ENCODE assay signal across 7 mouse cellular contexts in genomic region chr4:129585773-129586172, GRCm38 (mm10). TPM values are rescaled to one million over a fixed set of nuclear protein-coding genes. Genes with fewer than 3 reads are reported as not detected.
DNase-seq lines count a peak whose midpoint lies in the region; ATAC-seq and TF ChIP-seq lines count a peak whose summit lies in the region.

No protein-coding gene starts in this region.

- in situ Hi-C loops in ES-E14 (cut with MboI; ENCODE audit: low sequenced_read_pairs in 2 of 2, unreplicated experiment in 2 of 2) = no loop called here

- H3K4me3 ChIP-seq in hindbrain, embryonic 13.5 days = no peak overlapping the region
- no peak overlapping the region for H3K4me3 ChIP-seq in hindbrain, embryonic 11.5 days (ENCODE audit: low read depth, low read length)
- H3K4me3 ChIP-seq in ES-E14 (ENCODE audit: insufficient read depth in 1 of 2, low read depth in 1 of 2, low read length in 2 of 2, poor library complexity in 1 of 2, severe bottlenecking in 1 of 2) = no peak overlapping the region
- no peak overlapping the region; the same call in 1 of the 2 replicates for H3K4me3 ChIP-seq in embryonic facial prominence, embryonic 12.5 days
- peak overlapping the region; percentile 55 for H3K4me3 ChIP-seq in liver, embryonic 11.5 days (ENCODE audit: low read depth, low read length)

- DNase-seq in hindbrain, embryonic 11.5 days (ENCODE audit: low spot score) = no peak
- no peak for DNase-seq in ES-E14 (ENCODE audit: low read depth, low spot score)
- no peak for DNase-seq in liver, embryonic 11.5 days (ENCODE audit: low spot score)
- DNase-seq in gastrocnemius, adult 8-10 months (ENCODE audit: low spot score in 2 of 2) = no peak
- no peak for DNase-seq in frontal cortex, postnatal 10 days (ENCODE audit: low spot score in 2 of 2)

- 0 out of 2 replicates have a peak overlapping the region, but pooled peaks have one; percentile 52 for H3K4me2 ChIP-seq in hindbrain, embryonic 13.5 days
- H3K4me2 ChIP-seq in hindbrain, embryonic 11.5 days (replicated peaks; ENCODE audit: low read depth, low read length) = no peak overlapping the region
- peak overlapping the region; percentile 70 for H3K4me2 ChIP-seq in embryonic facial prominence, embryonic 12.5 days (replicated peaks)
- peak overlapping the region; percentile 74 for H3K4me2 ChIP-seq in liver, embryonic 11.5 days

- WGBS in hindbrain, embryonic 13.5 days = 84% methylated on average over 9 of the region's 9 CpGs
- 77% methylated on average over 9 of the region's 9 CpGs for WGBS in hindbrain, embryonic 11.5 days
- 78% methylated on average over 9 of the region's 9 CpGs for WGBS in embryonic facial prominence, embryonic 12.5 days
- 65% methylated on average over 9 of the region's 9 CpGs for WGBS in liver, embryonic 11.5 days

- peaks cover 9% of the 10 kb centered on the region for H3K36me3 ChIP-seq in hindbrain, embryonic 13.5 days
- H3K36me3 ChIP-seq in hindbrain, embryonic 11.5 days (ENCODE audit: control insufficient read depth, insufficient read depth, low read length) = no peaks in the 10 kb centered on the region
- H3K36me3 ChIP-seq in ES-E14 (ENCODE audit: control insufficient read depth, insufficient read depth, low read length, poor library complexity, severe bottlenecking) = no peaks in the 10 kb centered on the region
- peaks cover 7% of the 10 kb centered on the region for H3K36me3 ChIP-seq in embryonic facial prominence, embryonic 12.5 days
- peaks cover under 1% of the 10 kb centered on the region for H3K36me3 ChIP-seq in liver, embryonic 11.5 days (ENCODE audit: control insufficient read depth, insufficient read depth, low read length)

- H3K9me3 ChIP-seq in hindbrain, embryonic 13.5 days = no peaks in the 10 kb centered on the region
- no peaks in the 10 kb centered on the region for H3K9me3 ChIP-seq in hindbrain, embryonic 11.5 days (ENCODE audit: control insufficient read depth, low read length)
- no peaks in the 10 kb centered on the region for H3K9me3 ChIP-seq in ES-E14 (ENCODE audit: control insufficient read depth, insufficient read depth, low read depth, low read length)
- no peaks in the 10 kb centered on the region for H3K9me3 ChIP-seq in embryonic facial prominence, embryonic 12.5 days
- H3K9me3 ChIP-seq in liver, embryonic 11.5 days (ENCODE audit: control insufficient read depth, low read length) = no peaks in the 10 kb centered on the region

- no peak for ATAC-seq in hindbrain, embryonic 13.5 days (ENCODE audit: low FRiP score)
- no peak for ATAC-seq in hindbrain, embryonic 11.5 days (ENCODE audit: low FRiP score)
- no peak for ATAC-seq in embryonic facial prominence, embryonic 12.5 days (ENCODE audit: insufficient number of reproducible peaks, insufficient read depth, low FRiP score, low TSS enrichment)
- ATAC-seq in liver, embryonic 11.5 days (replicated peaks; ENCODE audit: low FRiP score) = peak; percentile 80

- H3K27me3 ChIP-seq in hindbrain, embryonic 13.5 days = no peaks in the 10 kb centered on the region
- no peaks in the 10 kb centered on the region for H3K27me3 ChIP-seq in hindbrain, embryonic 11.5 days (ENCODE audit: control insufficient read depth, insufficient read depth, low read length)
- no peaks in the 10 kb centered on the region for H3K27me3 ChIP-seq in embryonic facial prominence, embryonic 12.5 days
- H3K27me3 ChIP-seq in liver, embryonic 11.5 days (replicated peaks; ENCODE audit: control insufficient read depth, insufficient read depth, low read length) = no peaks in the 10 kb centered on the region

- peaks cover 8% of the 10 kb centered on the region for H3K4me1 ChIP-seq in hindbrain, embryonic 13.5 days (replicated peaks)
- no peaks in the 10 kb centered on the region for H3K4me1 ChIP-seq in hindbrain, embryonic 11.5 days (replicated peaks; ENCODE audit: control insufficient read depth, insufficient read depth, low read length)
- H3K4me1 ChIP-seq in ES-E14 (ENCODE audit: control insufficient read depth in 2 of 2, insufficient read depth in 2 of 2, low read length in 2 of 2, poor library complexity in 1 of 2) = peaks cover 0 to 13% of the 10 kb centered on the region in 2 experiments; a peak in 1 of 4 replicates
- H3K4me1 ChIP-seq in embryonic facial prominence, embryonic 12.5 days = no peaks in the 10 kb centered on the region
- peaks cover 11% of the 10 kb centered on the region for H3K4me1 ChIP-seq in liver, embryonic 11.5 days (replicated peaks; ENCODE audit: control insufficient read depth, insufficient read depth, low read length)

- H3K27ac ChIP-seq in hindbrain, embryonic 13.5 days = no peak overlapping the region
- no peak overlapping the region for H3K27ac ChIP-seq in hindbrain, embryonic 11.5 days (ENCODE audit: low read depth, low read length)
- H3K27ac ChIP-seq in ES-E14 (ENCODE audit: insufficient read depth, low read depth, low read length, poor library complexity, severe bottlenecking) = no peak overlapping the region
- no peak overlapping the region for H3K27ac ChIP-seq in embryonic facial prominence, embryonic 12.5 days
- peak overlapping the region; percentile 23 for H3K27ac ChIP-seq in liver, embryonic 11.5 days (ENCODE audit: low read depth, low read length)

- no peak overlapping the region for H3K9ac ChIP-seq in hindbrain, embryonic 13.5 days
- H3K9ac ChIP-seq in hindbrain, embryonic 11.5 days (ENCODE audit: low read depth, low read length) = no peak overlapping the region
- H3K9ac ChIP-seq in ES-E14 (ENCODE audit: insufficient read depth, low read depth, low read length, poor library complexity, severe bottlenecking) = 0 out of 2 replicates have a peak overlapping the region, but pooled peaks have one; percentile 62
- H3K9ac ChIP-seq in embryonic facial prominence, embryonic 12.5 days = no peak overlapping the region
- peak overlapping the region; percentile 66 for H3K9ac ChIP-seq in liver, embryonic 11.5 days (ENCODE audit: low read depth, low read length)

TF ChIP-seq in ES-E14, 5 proteins besides CTCF, POLR2A, EP300 and RAD21:
- TF ChIP-seq CHD2 (IDR thresholded peaks at IDR 0.05; ENCODE audit: low read depth, low read length) (no peak), MAFK (IDR thresholded peaks at IDR 0.05; ENCODE audit: insufficient read depth, low read depth, low read length) (no peak), ZNF384 (IDR thresholded peaks at IDR 0.05; ENCODE audit: low read depth, low read length) (no peak), ZC3H11A (IDR thresholded peaks at IDR 0.05; ENCODE audit: borderline replicate concordance, low read depth, low read length) (no peak), HCFC1 (IDR thresholded peaks at IDR 0.05; ENCODE audit: borderline replicate concordance, insufficient read depth, low read length) (no peak)
TF ChIP-seq in ES-E14: peak in this region for 0.

RNA-seq across cellular contexts. Expression of gene Fam167b, which starts 7.4 kb away (rescaled TPM):
- 0.80 and 0.87 TPM in 2 replicates for polyA plus RNA-seq in hindbrain, embryonic 13.5 days (2015; fragmentation: Nextera tagmentation; extraction: Ambion mirVana)
- 1.0 and 1.6 TPM in 2 replicates for polyA plus RNA-seq in hindbrain, embryonic 11.5 days (2014; fragmentation: Nextera tagmentation; extraction: Ambion mirVana)
- not detected in 2 replicates for total RNA-seq in ES-E14 (2012; rRNA removed)
- 3.6 and 5.1 TPM in 2 replicates for polyA plus RNA-seq in embryonic facial prominence, embryonic 12.5 days (2016; fragmentation: Nextera tagmentation; extraction: Ambion mirVana)
- polyA plus RNA-seq in liver, embryonic 11.5 days (2014; fragmentation: Nextera tagmentation; extraction: Ambion mirVana) = 9.2 and 9.3 TPM in 2 replicates
- not detected for total RNA-seq in gastrocnemius, adult 8-10 months (2022)

RNA-seq across cellular contexts. Expression of gene Lck, which starts 12.3 kb away (rescaled TPM):
- polyA plus RNA-seq in hindbrain, embryonic 13.5 days (2015; fragmentation: Nextera tagmentation; extraction: Ambion mirVana) = 7.6 and 11.1 TPM in 2 replicates
- polyA plus RNA-seq in hindbrain, embryonic 11.5 days (2014; fragmentation: Nextera tagmentation; extraction: Ambion mirVana) = 5.6 and 5.8 TPM in 2 replicates
- 19.1 and 36.6 TPM in 2 replicates for total RNA-seq in ES-E14 (2012; rRNA removed)
- 10.8 and 12.6 TPM in 2 replicates for polyA plus RNA-seq in embryonic facial prominence, embryonic 12.5 days (2016; fragmentation: Nextera tagmentation; extraction: Ambion mirVana)
- polyA plus RNA-seq in liver, embryonic 11.5 days (2014; fragmentation: Nextera tagmentation; extraction: Ambion mirVana) = 5.5 and 6.0 TPM in 2 replicates
- total RNA-seq in gastrocnemius, adult 8-10 months (2022) = not detected

RNA-seq across cellular contexts. Expression of gene Eif3i, which starts 14.7 kb away (rescaled TPM):
- polyA plus RNA-seq in hindbrain, embryonic 13.5 days (2015; fragmentation: Nextera tagmentation; extraction: Ambion mirVana) = 208 and 212 TPM in 2 replicates
- 274 TPM in 2 replicates for polyA plus RNA-seq in hindbrain, embryonic 11.5 days (2014; fragmentation: Nextera tagmentation; extraction: Ambion mirVana)
- total RNA-seq in ES-E14 (2012; rRNA removed) = 297 and 328 TPM in 2 replicates
- 257 and 260 TPM in 2 replicates for polyA plus RNA-seq in embryonic facial prominence, embryonic 12.5 days (2016; fragmentation: Nextera tagmentation; extraction: Ambion mirVana)
- 329 and 341 TPM in 2 replicates for polyA plus RNA-seq in liver, embryonic 11.5 days (2014; fragmentation: Nextera tagmentation; extraction: Ambion mirVana)
- 100 to 1,000 TPM; 142 to 156 (median 148) TPM for total RNA-seq in gastrocnemius, adult 8-10 months (2022)

RNA-seq across cellular contexts. Expression of gene Tmem234, which starts 14.7 kb away (rescaled TPM):
- polyA plus RNA-seq in hindbrain, embryonic 13.5 days (2015; fragmentation: Nextera tagmentation; extraction: Ambion mirVana) = 195 and 196 TPM in 2 replicates
- polyA plus RNA-seq in hindbrain, embryonic 11.5 days (2014; fragmentation: Nextera tagmentation; extraction: Ambion mirVana) = 177 and 195 TPM in 2 replicates
- 172 and 193 TPM in 2 replicates for total RNA-seq in ES-E14 (2012; rRNA removed)
- 180 TPM in 2 replicates for polyA plus RNA-seq in embryonic facial prominence, embryonic 12.5 days (2016; fragmentation: Nextera tagmentation; extraction: Ambion mirVana)
- polyA plus RNA-seq in liver, embryonic 11.5 days (2014; fragmentation: Nextera tagmentation; extraction: Ambion mirVana) = 207 and 228 TPM in 2 replicates
- total RNA-seq in gastrocnemius, adult 8-10 months (2022) = 10 to 100 TPM; 25.9 to 37.5 (median 29.7) TPM

RNA-seq across cellular contexts. Expression of gene Dcdc2b, which starts 28.3 kb away (rescaled TPM):
- 4.0 and 4.3 TPM in 2 replicates for polyA plus RNA-seq in hindbrain, embryonic 13.5 days (2015; fragmentation: Nextera tagmentation; extraction: Ambion mirVana)
- polyA plus RNA-seq in hindbrain, embryonic 11.5 days (2014; fragmentation: Nextera tagmentation; extraction: Ambion mirVana) = 1.6 and 2.7 TPM in 2 replicates
- total RNA-seq in ES-E14 (2012; rRNA removed) = 0.71 and 1.2 TPM in 2 replicates
- 2.3 and 3.2 TPM in 2 replicates for polyA plus RNA-seq in embryonic facial prominence, embryonic 12.5 days (2016; fragmentation: Nextera tagmentation; extraction: Ambion mirVana)
- polyA plus RNA-seq in liver, embryonic 11.5 days (2014; fragmentation: Nextera tagmentation; extraction: Ambion mirVana) = 0.57 and 1.5 TPM in 2 replicates
- 1 to 10 TPM in 3 of 4 experiments, under 1 TPM in 1; 0.46 to 1.2 (median 1.1) TPM for total RNA-seq in gastrocnemius, adult 8-10 months (2022)

Comparison
In these comparisons a context has a peak if more than half of its experiments do, and no peak if none do; other contexts are left out.
1. H3K9ac ChIP-seq: peak in ES-E14 (single experiment) and liver, embryonic 11.5 days (single experiment); none in hindbrain, embryonic 13.5 days (single experiment), hindbrain, embryonic 11.5 days (single experiment) and embryonic facial prominence, embryonic 12.5 days (single experiment).